Comparison of ENCODE assay signal across 15 mouse cellular contexts in genomic region chr16:23165441-23165840, GRCm38 (mm10). TPM values are rescaled to one million over a fixed set of nuclear protein-coding genes. Genes with fewer than 3 reads are reported as not detected.
DNase-seq lines count a peak whose midpoint lies in the region; ATAC-seq and TF ChIP-seq lines count a peak whose summit lies in the region.
"Had no signal": no experiment of that assay in that cellular context is flagged by ENCODE, and none has a peak within 500 bp of the region (broad histone marks: within the 10 kb centered on the region; RNA-seq: fewer than 3 reads in every experiment).

No protein-coding gene starts in this region.

- no peaks in the 10 kb centered on the region for H3K27me3 ChIP-seq in lung, postnatal 0 days (replicated peaks; ENCODE audit: insufficient read depth, low read length)
- H3K27me3 ChIP-seq in forebrain, embryonic 13.5 days: no peaks in the 10 kb centered on the region
- H3K27me3 ChIP-seq: forebrain, embryonic 12.5 days had no signal

- no peaks in the 10 kb centered on the region for H3K9me3 ChIP-seq in lung, postnatal 0 days (ENCODE audit: low read length)
- H3K9me3 ChIP-seq in forebrain, embryonic 13.5 days (replicated peaks): no peaks in the 10 kb centered on the region
- H3K9me3 ChIP-seq: forebrain, embryonic 12.5 days had no signal

- no peak overlapping the region for H3K9ac ChIP-seq in lung, postnatal 0 days (replicated peaks; ENCODE audit: low read depth)
- no peak overlapping the region for H3K9ac ChIP-seq in forebrain, embryonic 13.5 days
- H3K9ac ChIP-seq: forebrain, embryonic 12.5 days had no signal

- H3K36me3 ChIP-seq in lung, postnatal 0 days (ENCODE audit: insufficient read depth, low read length): no peaks in the 10 kb centered on the region
- H3K36me3 ChIP-seq in forebrain, embryonic 13.5 days (ENCODE audit: poor library complexity, severe bottlenecking): no peaks in the 10 kb centered on the region
- H3K36me3 ChIP-seq: forebrain, embryonic 12.5 days had no signal

- 55% methylated on average over 9 of the region's 9 CpGs for WGBS in lung, postnatal 0 days
- WGBS in forebrain, embryonic 13.5 days: 43% methylated on average over 9 of the region's 9 CpGs

- peak; percentile 39 for TF ChIP-seq CTCF in lung, postnatal 0 days (IDR thresholded peaks at IDR 0.05)

- H3K4me3 ChIP-seq in lung, postnatal 0 days (ENCODE audit: low read depth, low read length): no peak overlapping the region
- H3K4me3 ChIP-seq in forebrain, embryonic 13.5 days: no peak overlapping the region
- H3K4me3 ChIP-seq: forebrain, embryonic 12.5 days; megakaryocyte, embryonic 14.5 days had no signal

- H3K4me2 ChIP-seq in lung, postnatal 0 days (replicated peaks; ENCODE audit: low read depth, low read length): no peak overlapping the region
- H3K4me2 ChIP-seq in forebrain, embryonic 13.5 days: no peak overlapping the region
- H3K4me2 ChIP-seq: forebrain, embryonic 12.5 days; heart, embryonic 11.5 days had no signal

- H3K4me1 ChIP-seq in lung, postnatal 0 days (ENCODE audit: insufficient read depth, low read depth, low read length): no peaks in the 10 kb centered on the region
- H3K4me1 ChIP-seq in forebrain, embryonic 13.5 days: no peaks in the 10 kb centered on the region
- H3K4me1 ChIP-seq: forebrain, embryonic 12.5 days had no signal

- DNase-seq in embryo, embryonic 10.5 days (ENCODE audit: low spot score): peak; percentile 5
- no peak for DNase-seq in embryo, embryonic 9.5 days (ENCODE audit: extremely low spot score)
- DNase-seq in lung, postnatal 0 days (ENCODE audit: low spot score): peak; percentile 40
- DNase-seq in lung, postnatal 10 days: no peak
- DNase-seq in thymus, postnatal 14 days: peak; percentile 85
- DNase-seq in frontal cortex, postnatal 25 days (ENCODE audit: low spot score in 2 of 2): no peak
- DNase-seq: adrenal gland, adult 2 months; cerebellum, adult 9-10 months; kidney, adult 11 months had no signal

- no peak overlapping the region for H3K27ac ChIP-seq in lung, postnatal 0 days (ENCODE audit: low read length)
- H3K27ac ChIP-seq in forebrain, embryonic 13.5 days: no peak overlapping the region
- H3K27ac ChIP-seq: forebrain, embryonic 12.5 days had no signal

- TF ChIP-seq EP300 in lung, postnatal 0 days (IDR thresholded peaks at IDR 0.05): no peak

- ATAC-seq in lung, postnatal 0 days: peak; percentile 23; the same call in 1 of the 2 replicates
- peak; percentile 52 for ATAC-seq in granulocyte monocyte progenitor cell, adult 5-6 weeks (replicated peaks; ENCODE audit: poor library complexity, severe bottlenecking)
- ATAC-seq in forebrain, embryonic 13.5 days: no peak

RNA-seq across cellular contexts. Expression of gene Adipoq, which starts 19.1 kb away (rescaled TPM):
- polyA plus RNA-seq in lung, postnatal 0 days (2015; fragmentation: Nextera tagmentation; extraction: Ambion mirVana): not detected in 2 replicates
- not detected in 2 replicates for total RNA-seq in granulocyte monocyte progenitor cell, adult 5-6 weeks (2014; fragmentation: Nextera tagmentation)
- total RNA-seq in granulocyte monocyte progenitor cell, adult 5-6 weeks (2017): 0.15 TPM in 1 of 2 replicates, not detected in the other
- polyA plus RNA-seq in forebrain, embryonic 13.5 days (2015; fragmentation: Nextera tagmentation; extraction: Ambion mirVana): not detected in 2 replicates
- total RNA-seq: left cerebral cortex, postnatal 36 days had no signal
- polyA plus RNA-seq: forebrain, embryonic 12.5 days had no signal

RNA-seq across cellular contexts. Expression of gene Rfc4, which starts 37.9 kb away (rescaled TPM):
- polyA plus RNA-seq in lung, postnatal 0 days (2015; fragmentation: Nextera tagmentation; extraction: Ambion mirVana): 19.0 and 21.4 TPM in 2 replicates
- total RNA-seq in granulocyte monocyte progenitor cell, adult 5-6 weeks (2014; fragmentation: Nextera tagmentation): 100.0 and 117 TPM in 2 replicates
- total RNA-seq in granulocyte monocyte progenitor cell, adult 5-6 weeks (2017): 78.2 and 92.9 TPM in 2 replicates
- 150 and 164 TPM in 2 replicates for polyA plus RNA-seq in forebrain, embryonic 13.5 days (2015; fragmentation: Nextera tagmentation; extraction: Ambion mirVana)
- polyA plus RNA-seq: adrenal gland, adult 2 months had no signal

RNA-seq across cellular contexts. Expression of gene Eif4a2, which starts 58.2 kb away (rescaled TPM):
- polyA plus RNA-seq in lung, postnatal 0 days (2015; fragmentation: Nextera tagmentation; extraction: Ambion mirVana): 144 and 177 TPM in 2 replicates
- 322 and 433 TPM in 2 replicates for total RNA-seq in granulocyte monocyte progenitor cell, adult 5-6 weeks (2014; fragmentation: Nextera tagmentation)
- total RNA-seq in granulocyte monocyte progenitor cell, adult 5-6 weeks (2017): 678 and 830 TPM in 2 replicates
- polyA plus RNA-seq in forebrain, embryonic 13.5 days (2015; fragmentation: Nextera tagmentation; extraction: Ambion mirVana): 229 and 252 TPM in 2 replicates

RNA-seq across cellular contexts. Expression of gene St6gal1, which starts 59.1 kb away (rescaled TPM):
- 42.2 and 46.4 TPM in 2 replicates for polyA plus RNA-seq in lung, postnatal 0 days (2015; fragmentation: Nextera tagmentation; extraction: Ambion mirVana)
- not detected in 2 replicates for total RNA-seq in granulocyte monocyte progenitor cell, adult 5-6 weeks (2014; fragmentation: Nextera tagmentation)
- total RNA-seq in granulocyte monocyte progenitor cell, adult 5-6 weeks (2017): 0.13 and 1.8 TPM in 2 replicates
- polyA plus RNA-seq in forebrain, embryonic 13.5 days (2015; fragmentation: Nextera tagmentation; extraction: Ambion mirVana): 37.8 and 39.5 TPM in 2 replicates

Comparison
In these comparisons a context has a peak if more than half of its experiments do, and no peak if none do; other contexts are left out.
1. DNase-seq: peak in embryo, embryonic 10.5 days (single experiment), lung, postnatal 0 days (single experiment) and thymus, postnatal 14 days (single experiment); none in embryo, embryonic 9.5 days (single experiment), lung, postnatal 10 days (single experiment) and frontal cortex, postnatal 25 days (0 of 2).